Mouse (Mus musculus) spleen, adult 2 months (tissue): Measurements from ENCODE around the gene Efcab3. TPM values are rescaled to one million over a fixed set of nuclear protein-coding genes. Genes with fewer than 3 reads are reported as not detected.

Experiments
- DNase-seq, 2 experiments: peaks; one replicate each; pipeline versions ENCODE4 v3.0.0 to v3.0.0-alpha.2; 2012 to 2021; ENCODE audit warnings: low spot score in 2 of 2, low read depth in 1 of 2
- H3K27ac ChIP-seq: fragments of 200-500 bp; 2 replicates; pipeline ENCODE4 v1.5.1; 2012; ENCODE audit warnings: low read length, inconsistent platforms; ENCODE audit not compliant: insufficient read depth
- H3K27me3 ChIP-seq: fragments of 200-500 bp; 2 replicates; pipeline ENCODE4 v1.6.1; 2012; ENCODE audit warnings: mild to moderate bottlenecking, moderate library complexity, low read length, inconsistent platforms; ENCODE audit not compliant: control insufficient read depth, insufficient read depth
- H3K36me3 ChIP-seq: fragments of 200-500 bp; 2 replicates; pipeline ENCODE4 v1.6.1; 2012; ENCODE audit warnings: mild to moderate bottlenecking, low read length, inconsistent platforms; ENCODE audit not compliant: control insufficient read depth, insufficient read depth
- H3K4me1 ChIP-seq: fragments of 200-500 bp; 2 replicates; pipeline ENCODE4 v1.6.1; 2011; ENCODE audit warnings: inconsistent platforms; ENCODE audit not compliant: control insufficient read depth, insufficient read depth, insufficient read length
- H3K4me3 ChIP-seq: fragments of 200-500 bp; 2 replicates; pipeline ENCODE4 v1.5.1; 2011; ENCODE audit warnings: mild to moderate bottlenecking, inconsistent platforms; ENCODE audit not compliant: insufficient read depth, insufficient read length; ENCODE audit errors: extremely low read depth
- CTCF ChIP-seq: fragments of 200-500 bp; IDR thresholded peaks from 2 replicates; pipeline ENCODE4 v1.5.1; 2011; ENCODE audit warnings: mild to moderate bottlenecking, inconsistent platforms; ENCODE audit not compliant: insufficient read depth, insufficient read length, insufficient replicate concordance; ENCODE audit errors: extremely low read depth
- POLR2A ChIP-seq: fragments of 200-500 bp; IDR thresholded peaks from 2 replicates; pipeline ENCODE4 v1.6.1; 2011; ENCODE audit warnings: low read depth, low read length, inconsistent platforms
- WGBS: fragments of 180-500 bp; shearing (Covaris S2); methylation state at CpG from one replicate; pipeline ENCODE4 v1.1.7; 2018; 5-methylcytosine and 5-hydroxymethylcytosine counted together
- polyA plus RNA-seq: library from polyadenylated mRNA; depleted of rRNA; stranded (reverse); fragments of >200 nt; gene quantifications from 2 replicates; pipeline ENCODE4 v1.2.3, GENCODE M21; 2012

The Efcab3 gene
- polyA plus RNA-seq, 1 experiment: not detected

GRCm38 (mm10) chr11:105149766-105150165, 86.4 kb downstream of the Efcab3 start:
- Histone ChIP-seq H3K4me1 (peaks cover 2% of the 10 kb centered on the region; the same call in 1 of the 2 replicates), H3K27me3 (no peaks in the 10 kb centered on the region), H3K27ac (no peak overlapping the region), H3K4me3 (no peak overlapping the region), H3K36me3 (no peaks in the 10 kb centered on the region)
- DNase-seq: no peak
- no peak for TF ChIP-seq CTCF
- TF ChIP-seq POLR2A: no peak
- 100% methylated on average over 1 of the region's 1 CpGs for WGBS

GRCm38 (mm10) chr11:105150691-105151090, 87.3 kb downstream of the Efcab3 start:
- no peak for DNase-seq
- H3K36me3 ChIP-seq: no peaks in the 10 kb centered on the region
- WGBS: 72% methylated on average over 4 of the region's 4 CpGs
- no peak for TF ChIP-seq CTCF
- no peak for TF ChIP-seq POLR2A
- H3K4me1 ChIP-seq: peaks cover 2% of the 10 kb centered on the region; the same call in 1 of the 2 replicates
- H3K27me3 ChIP-seq: no peaks in the 10 kb centered on the region
- H3K4me3 ChIP-seq: no peak overlapping the region
- no peak overlapping the region for H3K27ac ChIP-seq

- 10% methylated on average over 18 of the region's 19 CpGs for WGBS
- H3K27me3 ChIP-seq: no peaks in the 10 kb centered on the region
- H3K4me1 ChIP-seq: peaks cover 2% of the 10 kb centered on the region; the same call in 1 of the 2 replicates
- no peaks in the 10 kb centered on the region for H3K36me3 ChIP-seq
- H3K4me3 ChIP-seq: 0 out of 2 replicates have a peak overlapping the region, but pooled peaks have one; percentile 16
- no peak for TF ChIP-seq CTCF
- TF ChIP-seq POLR2A: no peak
- no peak overlapping the region for H3K27ac ChIP-seq
- no peak for DNase-seq
These were observed 88.0 kb downstream of the Efcab3 start for GRCm38 (mm10) chr11:105151226-105152016.

GRCm38 (mm10) chr11:105152017-105152300, 88.6 kb downstream of the Efcab3 start:
- TF ChIP-seq CTCF (no peak), POLR2A (no peak)
- H3K4me1 ChIP-seq: peaks cover 2% of the 10 kb centered on the region; the same call in 1 of the 2 replicates
- 37% methylated on average over 3 of the region's 4 CpGs for WGBS
- DNase-seq: no peak
- H3K4me3 ChIP-seq: no peak overlapping the region
- no peaks in the 10 kb centered on the region for H3K36me3 ChIP-seq
- no peak overlapping the region for H3K27ac ChIP-seq
- H3K27me3 ChIP-seq: no peaks in the 10 kb centered on the region

GRCm38 (mm10) chr11:105152357-105152899, 89.0 kb downstream of the Efcab3 start:
- H3K36me3 ChIP-seq: no peaks in the 10 kb centered on the region
- H3K27ac ChIP-seq: no peak overlapping the region
- WGBS: 68% methylated on average over 11 of the region's 11 CpGs
- TF ChIP-seq POLR2A (no peak), CTCF (no peak)
- DNase-seq: no peak
- peaks cover 2% of the 10 kb centered on the region; the same call in 1 of the 2 replicates for H3K4me1 ChIP-seq
- H3K27me3 ChIP-seq: no peaks in the 10 kb centered on the region
- H3K4me3 ChIP-seq: no peak overlapping the region

GRCm38 (mm10) chr11:105153068-105153833, 89.9 kb downstream of the Efcab3 start:
- Histone ChIP-seq H3K27me3 (no peaks in the 10 kb centered on the region), H3K4me3 (no peak overlapping the region), H3K27ac (no peak overlapping the region), H3K36me3 (no peaks in the 10 kb centered on the region), H3K4me1 (peaks cover 2% of the 10 kb centered on the region; the same call in 1 of the 2 replicates)
- DNase-seq: no peak
- 57% methylated on average over 12 of the region's 12 CpGs for WGBS
- no peak for TF ChIP-seq CTCF
- TF ChIP-seq POLR2A: no peak
